Mouse (Mus musculus): Measurements from ENCODE around the gene Selenon. TPM values are rescaled to one million over a fixed set of nuclear protein-coding genes. Genes with fewer than 3 reads are reported as not detected.
A peak's percentile ranks its signal among the peaks of the same experiment; 100 is the strongest.

The Selenon gene
- polyA plus RNA-seq, 1 experiment from 2014 or later, result 15.4 TPM

DNA sequence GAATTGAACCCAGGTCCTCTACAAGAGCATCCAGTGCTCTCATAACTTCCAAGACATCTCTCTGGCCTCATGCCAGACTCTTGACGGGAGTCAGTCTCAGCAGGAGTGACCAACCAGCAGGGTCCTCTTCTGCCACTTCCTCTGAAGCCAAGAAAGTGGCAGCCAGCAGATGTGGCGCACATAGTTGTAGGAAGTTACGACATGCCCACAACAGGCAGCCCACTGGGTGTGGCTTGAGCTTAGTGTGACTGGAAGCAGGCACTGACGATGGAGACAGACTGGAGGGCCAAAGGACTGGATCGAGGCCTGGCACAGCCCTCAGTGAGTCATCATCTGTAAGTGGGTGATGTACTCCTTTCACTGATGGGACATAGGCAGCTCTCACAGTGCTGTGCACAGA, 37.0 kb upstream of the Selenon start:
- WGBS, result 86% methylated on average over 5 of the region's 5 CpGs
- Histone ChIP-seq H3K27ac (no peak overlapping the region; the same call in 1 of the 2 replicates), H3K9me3 (no peaks in the 10 kb centered on the region), H3K4me2 (no peak overlapping the region), H3K4me1 (peaks cover 23% of the 10 kb centered on the region), H3K36me3 (no peaks in the 10 kb centered on the region), H3K27me3 (0 out of 2 replicates have a peak, but pooled peaks cover 3% of the 10 kb centered on the region), H3K9ac (no peak overlapping the region), H3K4me3 (no peak overlapping the region)
- no peak for ATAC-seq (ENCODE audit: insufficient number of reproducible peaks, insufficient read depth, low FRiP score, low TSS enrichment, low read depth)

DNA sequence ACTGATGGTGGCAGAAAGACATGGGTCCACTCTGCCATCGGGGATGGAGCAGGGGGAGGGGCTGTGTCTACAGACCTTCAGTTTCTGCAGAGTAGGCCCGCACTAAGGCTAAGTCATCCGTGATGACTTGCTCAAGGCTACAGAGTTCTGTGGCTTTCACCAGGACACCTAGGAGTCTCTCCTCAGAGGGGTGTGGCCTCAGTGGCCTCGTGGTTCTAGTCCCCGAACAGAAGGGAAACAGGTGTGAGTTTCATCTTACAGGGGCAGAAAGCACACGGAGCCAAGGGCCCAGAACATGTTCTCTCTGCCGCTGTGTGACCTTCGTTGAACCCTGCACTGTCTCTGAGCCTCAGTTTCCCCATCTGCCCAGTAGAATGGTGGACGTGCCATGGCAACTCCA, 36.3 kb upstream of the Selenon start:
- ATAC-seq (ENCODE audit: insufficient number of reproducible peaks, insufficient read depth, low FRiP score, low TSS enrichment, low read depth), result no peak
- Histone ChIP-seq H3K36me3 (no peaks in the 10 kb centered on the region), H3K4me3 (no peak overlapping the region), H3K27ac (no peak overlapping the region), H3K9ac (no peak overlapping the region), H3K4me1 (peaks cover 23% of the 10 kb centered on the region), H3K9me3 (no peaks in the 10 kb centered on the region), H3K4me2 (no peak overlapping the region), H3K27me3 (0 out of 2 replicates have a peak, but pooled peaks cover 3% of the 10 kb centered on the region)
- WGBS, result 87% methylated on average over 9 of the region's 9 CpGs

DNA sequence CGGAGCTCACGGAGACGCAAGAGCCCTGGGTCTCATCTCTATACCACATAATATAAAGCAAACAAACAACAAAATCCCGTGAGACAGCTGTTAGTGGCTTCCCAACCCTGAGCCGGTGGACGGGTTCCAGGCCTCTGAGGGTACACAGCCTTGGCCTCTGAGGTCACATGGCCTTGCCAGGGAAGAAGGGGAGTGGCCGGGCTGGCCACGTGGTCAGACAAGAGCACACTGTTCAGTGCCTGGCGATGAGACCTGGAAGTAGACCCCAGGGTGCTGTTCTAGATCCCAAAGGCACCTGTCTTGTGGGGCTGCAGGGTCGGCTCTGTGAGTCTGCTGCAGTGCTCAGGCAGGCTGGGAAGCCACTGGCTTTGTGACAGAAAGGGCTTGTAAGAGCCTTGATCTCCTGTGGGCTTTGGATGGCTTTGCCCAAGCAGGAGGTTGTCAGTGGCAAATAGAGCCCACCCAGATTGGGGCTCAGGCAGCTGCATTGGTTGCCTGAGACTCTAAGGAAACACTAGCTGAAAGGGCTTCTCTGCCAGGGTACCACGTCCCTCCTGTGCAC, 35.8 kb upstream of the Selenon start:
- Histone ChIP-seq H3K27ac (no peak overlapping the region), H3K9me3 (no peaks in the 10 kb centered on the region), H3K4me2 (no peak overlapping the region), H3K9ac (0 out of 2 replicates have a peak overlapping the region, but pooled peaks have one; percentile 1), H3K27me3 (0 out of 2 replicates have a peak, but pooled peaks cover 3% of the 10 kb centered on the region), H3K4me3 (no peak overlapping the region), H3K4me1 (peaks cover 23% of the 10 kb centered on the region), H3K36me3 (no peaks in the 10 kb centered on the region)
- ATAC-seq (ENCODE audit: insufficient number of reproducible peaks, insufficient read depth, low FRiP score, low TSS enrichment, low read depth), result no peak
- 60% methylated on average over 11 of the region's 11 CpGs for WGBS

DNA sequence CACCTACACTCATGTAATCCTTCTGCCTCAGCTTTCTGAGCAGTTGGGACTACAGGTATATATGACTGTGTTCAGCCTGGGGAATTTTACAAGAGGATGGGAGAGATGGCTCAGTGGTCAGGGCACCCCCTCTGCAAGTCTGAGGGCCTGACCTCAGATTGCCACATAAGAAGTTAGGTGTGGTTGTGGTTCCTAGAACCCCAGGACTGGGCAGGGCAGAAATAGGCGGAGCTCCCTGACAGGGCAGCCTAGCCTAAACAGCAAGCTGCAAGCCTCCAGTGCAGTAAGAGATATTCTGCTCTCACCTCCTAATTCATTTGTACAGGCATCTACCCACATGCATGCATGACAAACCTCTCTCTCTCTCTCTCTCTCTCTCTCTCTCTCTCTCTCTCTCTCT, 34.7 kb upstream of the Selenon start:
- no peak overlapping the region for H3K4me3 ChIP-seq
- H3K4me2 ChIP-seq, result no peak overlapping the region
- no peaks in the 10 kb centered on the region for H3K9me3 ChIP-seq
- 88% methylated on average over 1 of the region's 1 CpGs for WGBS
- no peak overlapping the region for H3K27ac ChIP-seq
- no peak overlapping the region for H3K9ac ChIP-seq
- no peaks in the 10 kb centered on the region for H3K36me3 ChIP-seq
- peaks cover 20% of the 10 kb centered on the region for H3K4me1 ChIP-seq
- 0 out of 2 replicates have a peak, but pooled peaks cover 3% of the 10 kb centered on the region for H3K27me3 ChIP-seq
- ATAC-seq (ENCODE audit: insufficient number of reproducible peaks, insufficient read depth, low FRiP score, low TSS enrichment, low read depth), result no peak

DNA sequence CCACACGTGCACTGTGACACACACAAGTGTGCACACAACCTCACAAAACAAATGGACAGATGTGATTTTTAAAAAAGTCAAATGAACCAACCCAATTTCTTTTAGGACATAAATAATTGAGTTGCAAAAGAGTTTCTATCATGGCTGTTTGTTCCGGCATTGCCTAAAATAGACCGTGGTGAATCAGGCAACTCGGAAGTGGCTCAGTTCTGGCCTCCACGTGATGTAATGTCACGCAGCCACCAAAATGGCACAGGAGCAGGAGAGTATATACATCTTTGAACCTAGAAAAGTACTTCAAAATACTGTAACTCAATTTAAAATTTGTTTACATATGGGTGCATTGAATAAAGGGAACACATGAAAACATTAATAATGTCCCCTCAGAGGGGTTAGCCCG, 34.2 kb upstream of the Selenon start:
- Histone ChIP-seq H3K36me3 (no peaks in the 10 kb centered on the region), H3K9ac (no peak overlapping the region), H3K4me3 (no peak overlapping the region), H3K4me2 (no peak overlapping the region), H3K9me3 (no peaks in the 10 kb centered on the region), H3K4me1 (peaks cover 20% of the 10 kb centered on the region), H3K27me3 (0 out of 2 replicates have a peak, but pooled peaks cover 3% of the 10 kb centered on the region), H3K27ac (no peak overlapping the region)
- no peak for ATAC-seq (ENCODE audit: insufficient number of reproducible peaks, insufficient read depth, low FRiP score, low TSS enrichment, low read depth)
- WGBS, result 75% methylated on average over 7 of the region's 7 CpGs

DNA sequence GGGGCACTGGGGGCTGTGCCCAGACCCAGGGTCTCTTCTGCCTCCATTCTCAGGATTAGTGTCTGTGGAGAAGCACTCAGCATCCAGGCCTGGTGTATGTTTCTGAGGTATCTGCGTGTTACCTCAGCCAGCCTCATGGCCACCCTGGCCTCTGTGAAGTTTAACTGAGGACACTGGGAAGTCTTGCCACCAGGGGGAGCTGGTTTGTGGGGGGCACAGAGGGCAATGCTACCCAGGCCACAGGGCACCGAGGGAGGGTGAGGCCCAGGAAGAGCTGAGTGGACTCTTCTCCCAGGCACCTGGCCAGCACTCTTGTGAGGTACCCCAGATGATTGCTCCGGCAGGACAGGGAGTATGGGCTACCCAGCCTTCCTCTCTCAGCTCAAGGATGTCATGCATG, 31.5 kb upstream of the Selenon start:
- Histone ChIP-seq H3K4me1 (peaks cover 40% of the 10 kb centered on the region), H3K36me3 (no peaks in the 10 kb centered on the region), H3K4me3 (no peak overlapping the region), H3K27ac (no peak overlapping the region), H3K27me3 (0 out of 2 replicates have a peak, but pooled peaks cover 3% of the 10 kb centered on the region), H3K4me2 (no peak overlapping the region), H3K9ac (no peak overlapping the region), H3K9me3 (no peaks in the 10 kb centered on the region)
- 81% methylated on average over 3 of the region's 3 CpGs for WGBS
- no peak for ATAC-seq (ENCODE audit: insufficient number of reproducible peaks, insufficient read depth, low FRiP score, low TSS enrichment, low read depth)

DNA sequence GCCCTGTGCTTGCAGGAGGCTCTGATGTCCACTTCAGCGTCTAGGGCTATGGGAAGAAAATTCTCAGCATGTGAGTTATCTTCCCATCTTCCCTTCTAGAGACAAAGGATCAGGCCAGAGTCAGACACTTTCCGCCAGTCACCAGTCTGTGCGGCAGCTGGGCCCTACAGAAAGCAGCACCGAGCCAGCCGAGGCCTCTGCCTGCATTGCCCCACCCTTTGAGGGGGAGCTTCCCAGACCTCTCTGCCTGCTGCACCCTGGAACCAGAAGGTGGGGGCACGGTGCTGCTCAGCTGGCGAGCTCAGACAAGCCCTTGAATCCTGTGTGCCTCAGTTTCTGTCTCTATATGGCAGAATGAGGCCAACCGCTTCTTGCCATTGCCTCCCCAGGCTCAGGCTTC, 29.4 kb upstream of the Selenon start:
- 42% methylated on average over 8 of the region's 8 CpGs for WGBS
- H3K9ac ChIP-seq, result 0 out of 2 replicates have a peak overlapping the region, but pooled peaks have one; percentile 6
- H3K36me3 ChIP-seq, result no peaks in the 10 kb centered on the region
- no peak overlapping the region for H3K4me2 ChIP-seq
- 0 out of 2 replicates have a peak overlapping the region, but pooled peaks have one; percentile 23 for H3K27ac ChIP-seq
- peaks cover 37% of the 10 kb centered on the region for H3K4me1 ChIP-seq
- H3K9me3 ChIP-seq, result no peaks in the 10 kb centered on the region
- H3K27me3 ChIP-seq, result no peaks in the 10 kb centered on the region
- ATAC-seq (ENCODE audit: insufficient number of reproducible peaks, insufficient read depth, low FRiP score, low TSS enrichment, low read depth), result no peak
- no peak overlapping the region for H3K4me3 ChIP-seq

DNA sequence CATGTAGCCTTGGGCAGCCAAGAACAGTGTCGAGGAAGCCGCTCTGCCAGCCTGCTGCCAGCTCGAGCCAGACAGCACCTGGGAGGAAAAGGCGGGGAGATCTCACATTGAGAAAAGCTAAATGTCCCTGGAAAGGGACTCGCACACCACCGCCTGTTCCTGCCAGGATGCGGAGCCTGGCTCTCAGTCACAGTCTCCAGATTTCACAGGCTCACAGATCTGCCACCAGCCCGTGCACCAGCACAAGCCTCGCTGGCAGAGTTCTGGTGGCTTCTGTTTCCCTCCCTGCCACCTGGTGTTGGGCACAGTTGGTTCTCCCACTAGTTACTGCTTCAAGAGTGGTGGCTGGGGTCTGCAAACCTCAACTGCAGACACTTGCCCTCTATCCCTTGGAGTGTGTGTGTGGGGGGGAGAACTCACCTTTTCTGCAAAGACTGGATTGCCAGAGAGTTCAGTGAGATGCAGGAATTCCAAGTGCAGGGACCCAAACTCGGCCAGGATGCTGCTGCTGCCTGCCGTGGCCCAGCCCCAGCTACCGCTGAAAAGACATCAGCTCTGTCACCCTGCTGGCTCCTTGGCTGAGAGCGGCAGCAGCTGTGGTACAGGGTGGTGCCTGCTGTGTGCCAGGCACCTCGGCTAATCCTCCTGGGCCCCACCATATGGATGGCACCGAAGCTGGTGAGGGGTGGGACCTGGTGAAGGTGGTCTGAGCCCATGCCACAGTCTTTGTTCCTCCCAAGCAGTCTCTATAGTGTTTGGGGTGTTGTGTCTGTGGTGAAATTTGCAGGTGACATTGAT, 28.6 kb upstream of the Selenon start:
- WGBS, result 70% methylated on average over 15 of the region's 15 CpGs

DNA sequence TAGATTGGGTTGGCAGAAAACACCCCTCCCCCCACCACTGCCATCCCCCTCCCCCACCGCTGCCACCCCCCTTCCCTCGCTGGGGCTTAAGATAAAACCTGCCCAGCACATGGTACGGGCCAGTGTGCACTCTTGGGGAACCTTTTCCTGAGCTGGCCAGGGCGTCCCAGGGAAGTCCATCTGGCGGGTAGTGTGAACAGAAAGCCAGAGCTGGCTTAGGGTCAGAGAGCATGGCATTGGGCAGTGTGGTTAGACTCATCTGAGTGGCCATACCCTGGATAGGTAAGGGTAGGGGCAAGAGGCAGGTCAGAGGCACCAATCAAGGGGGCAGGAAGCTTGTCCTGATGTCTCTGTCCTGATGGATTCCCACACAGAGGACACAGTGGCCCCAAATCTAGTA, 27.7 kb upstream of the Selenon start:
- Histone ChIP-seq H3K27ac (no peak overlapping the region), H3K27me3 (no peaks in the 10 kb centered on the region), H3K9me3 (no peaks in the 10 kb centered on the region), H3K36me3 (no peaks in the 10 kb centered on the region), H3K4me3 (no peak overlapping the region), H3K9ac (peak overlapping the region; percentile 21; the same call in 1 of the 2 replicates), H3K4me1 (peaks cover 37% of the 10 kb centered on the region), H3K4me2 (peak overlapping the region; percentile 48)
- 0 out of 2 replicates have a peak, but pooled peaks have one; percentile 5 for ATAC-seq (ENCODE audit: insufficient number of reproducible peaks, insufficient read depth, low FRiP score, low TSS enrichment, low read depth)
- 18% methylated on average over 5 of the region's 5 CpGs for WGBS

More for the DNA sequence above, 28.6 kb upstream of the Selenon start:
- Histone ChIP-seq H3K9ac (no peak overlapping the region), H3K27ac (no peak overlapping the region), H3K4me2 (no peak overlapping the region), H3K27me3 (no peaks in the 10 kb centered on the region), H3K9me3 (no peaks in the 10 kb centered on the region), H3K4me3 (no peak overlapping the region), H3K36me3 (no peaks in the 10 kb centered on the region), H3K4me1 (peaks cover 37% of the 10 kb centered on the region)
- ATAC-seq (ENCODE audit: insufficient number of reproducible peaks, insufficient read depth, low FRiP score, low TSS enrichment, low read depth), result no peak

DNA sequence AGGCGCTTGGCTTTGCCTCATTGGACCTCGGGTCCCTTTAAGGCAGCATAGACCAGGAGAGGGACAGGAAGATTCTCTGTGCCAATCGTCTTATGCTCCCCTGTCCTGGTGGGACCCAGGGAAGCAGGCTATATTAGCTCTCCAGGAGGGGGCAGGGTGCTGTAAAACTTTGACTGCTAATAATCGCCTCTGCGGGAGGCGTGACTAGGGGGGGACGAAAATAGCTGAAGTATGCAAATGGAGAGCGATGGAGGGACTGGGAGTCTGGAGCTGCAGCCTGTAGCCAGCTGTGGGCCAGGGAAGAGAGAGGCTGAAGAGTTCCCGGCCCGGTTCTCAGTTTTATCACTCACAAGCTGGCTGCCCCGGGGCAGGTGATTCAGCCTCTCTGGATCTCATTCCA, 27.2 kb upstream of the Selenon start:
- ATAC-seq (ENCODE audit: insufficient number of reproducible peaks, insufficient read depth, low FRiP score, low TSS enrichment, low read depth), result 0 out of 2 replicates have a peak, but pooled peaks have one; percentile 12
- Histone ChIP-seq H3K27ac (no peak overlapping the region), H3K9me3 (no peaks in the 10 kb centered on the region), H3K4me1 (peaks cover 37% of the 10 kb centered on the region), H3K4me3 (no peak overlapping the region), H3K9ac (peak overlapping the region; percentile 21; the same call in 1 of the 2 replicates), H3K27me3 (no peaks in the 10 kb centered on the region), H3K36me3 (no peaks in the 10 kb centered on the region), H3K4me2 (peak overlapping the region; percentile 48)
- WGBS, result 7% methylated on average over 11 of the region's 11 CpGs

DNA sequence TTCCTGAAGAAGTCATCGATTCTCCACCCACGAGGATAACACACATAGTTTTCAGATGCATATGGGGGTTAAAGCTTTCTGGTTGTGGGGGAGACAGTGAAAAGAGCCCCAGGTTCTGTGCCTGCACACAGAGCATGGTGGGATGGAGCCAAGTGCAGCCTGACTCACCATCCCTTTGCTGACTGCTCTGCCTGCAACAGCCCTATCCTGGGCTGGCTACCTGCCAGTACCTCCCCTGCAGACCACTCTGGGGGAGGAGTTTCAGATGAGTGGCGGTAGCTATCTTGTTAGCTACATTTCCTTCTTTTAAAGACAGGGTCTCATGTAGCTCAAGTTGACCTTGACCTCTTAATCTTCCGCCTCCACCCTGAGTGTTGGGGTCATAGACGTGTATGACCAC, 26.4 kb upstream of the Selenon start:
- no peak for ATAC-seq (ENCODE audit: insufficient number of reproducible peaks, insufficient read depth, low FRiP score, low TSS enrichment, low read depth)
- H3K9ac ChIP-seq, result no peak overlapping the region
- no peaks in the 10 kb centered on the region for H3K27me3 ChIP-seq
- H3K36me3 ChIP-seq, result no peaks in the 10 kb centered on the region
- 62% methylated on average over 5 of the region's 5 CpGs for WGBS
- H3K27ac ChIP-seq, result no peak overlapping the region
- H3K4me1 ChIP-seq, result peaks cover 37% of the 10 kb centered on the region
- H3K4me3 ChIP-seq, result no peak overlapping the region
- H3K4me2 ChIP-seq, result 0 out of 2 replicates have a peak overlapping the region, but pooled peaks have one; percentile 48
- no peaks in the 10 kb centered on the region for H3K9me3 ChIP-seq

DNA sequence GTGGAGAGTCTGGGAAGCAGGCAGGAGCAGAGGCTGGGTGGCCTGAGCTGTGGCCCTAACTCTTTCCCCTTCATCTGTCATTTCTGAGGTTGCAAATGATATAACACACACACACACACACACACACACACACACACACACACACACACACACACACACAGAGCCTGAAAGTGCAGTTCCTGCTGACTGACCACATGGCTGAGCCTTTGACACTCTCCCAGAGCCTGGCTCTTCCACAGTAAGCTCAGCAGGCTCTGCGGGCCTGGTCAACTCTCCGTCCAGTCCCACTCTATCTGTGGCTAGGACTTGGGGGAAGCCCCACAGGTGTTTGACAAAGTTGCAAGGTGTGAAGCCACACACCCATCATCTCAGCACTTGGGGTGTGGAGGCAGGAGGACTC, 25.3 kb upstream of the Selenon start:
- Histone ChIP-seq H3K27me3 (no peaks in the 10 kb centered on the region), H3K36me3 (no peaks in the 10 kb centered on the region), H3K4me2 (no peak overlapping the region), H3K9me3 (no peaks in the 10 kb centered on the region), H3K4me3 (no peak overlapping the region), H3K9ac (no peak overlapping the region), H3K27ac (no peak overlapping the region), H3K4me1 (peaks cover 37% of the 10 kb centered on the region)
- no peak for ATAC-seq (ENCODE audit: insufficient number of reproducible peaks, insufficient read depth, low FRiP score, low TSS enrichment, low read depth)
- 82% methylated on average over 2 of the region's 2 CpGs for WGBS
